35 mouse cellular contexts compared by ENCODE assay signal in genomic region chr15:32546746-32547145, GRCm38 (mm10).
"Had no signal": no experiment of that assay in that cellular context is flagged by ENCODE, and none has a peak within 500 bp of the region (broad histone marks: within the 10 kb centered on the region; RNA-seq: fewer than 3 reads in every experiment).

No protein-coding gene starts in this region.

- H3K27ac ChIP-seq: heart, embryonic 10.5 days; heart, embryonic 13.5 days; heart, embryonic 15.5 days; hindbrain, embryonic 10.5 days; hindbrain, embryonic 12.5 days; hindbrain, embryonic 13.5 days; hindbrain, embryonic 14.5 days; hindbrain, embryonic 15.5 days; hindbrain, postnatal 0 days; intestine, embryonic 15.5 days; kidney, postnatal 0 days; layer of hippocampus, adult 2 months had no signal

- DNase-seq: heart, postnatal 10 days; heart, postnatal 14 days; heart, postnatal 36 days; heart, postnatal 4 days; kidney, adult 11 months; kidney, adult 18-20 months; kidney, adult 2 months; kidney, adult 8-10 months; kidney, adult 9 months; kidney, postnatal 10 days; kidney, postnatal 14 days; kidney, postnatal 25 days; kidney, postnatal 36 days; kidney, postnatal 4 days; layer of hippocampus, adult 9-11 months; layer of hippocampus, postnatal 36 days had no signal

- H3K4me1 ChIP-seq: heart, embryonic 10.5 days; heart, embryonic 12.5 days; heart, embryonic 13.5 days; heart, embryonic 15.5 days; hindbrain, embryonic 10.5 days; hindbrain, embryonic 12.5 days; hindbrain, embryonic 13.5 days; hindbrain, embryonic 15.5 days; intestine, embryonic 15.5 days had no signal

- H3K27me3 ChIP-seq: heart, embryonic 12.5 days; heart, embryonic 13.5 days; heart, embryonic 15.5 days; hindbrain, embryonic 12.5 days; hindbrain, embryonic 13.5 days; hindbrain, embryonic 15.5 days; intestine, embryonic 15.5 days; kidney, embryonic 15.5 days had no signal

- H3K9me3 ChIP-seq: heart, embryonic 10.5 days; heart, embryonic 12.5 days; heart, embryonic 13.5 days; heart, embryonic 15.5 days; hindbrain, embryonic 10.5 days; hindbrain, embryonic 12.5 days; hindbrain, embryonic 13.5 days; hindbrain, embryonic 15.5 days; intestine, embryonic 15.5 days; kidney, embryonic 15.5 days had no signal

- H3K4me3 ChIP-seq: heart, embryonic 10.5 days; heart, embryonic 12.5 days; heart, embryonic 13.5 days; heart, embryonic 15.5 days; hindbrain, embryonic 10.5 days; hindbrain, embryonic 12.5 days; hindbrain, embryonic 13.5 days; hindbrain, embryonic 15.5 days; intestine, embryonic 15.5 days; kidney, embryonic 15.5 days; layer of hippocampus, adult 2 months had no signal

- H3K4me2 ChIP-seq: heart, embryonic 11.5 days; heart, embryonic 12.5 days; heart, embryonic 13.5 days; heart, embryonic 15.5 days; hindbrain, embryonic 12.5 days; hindbrain, embryonic 13.5 days; hindbrain, embryonic 14.5 days; hindbrain, embryonic 15.5 days; intestine, embryonic 15.5 days; kidney, embryonic 15.5 days had no signal

- H3K36me3 ChIP-seq: heart, embryonic 10.5 days; heart, embryonic 12.5 days; heart, embryonic 13.5 days; heart, embryonic 15.5 days; hindbrain, embryonic 10.5 days; hindbrain, embryonic 12.5 days; hindbrain, embryonic 13.5 days; hindbrain, embryonic 15.5 days; intestine, embryonic 15.5 days had no signal

- ATAC-seq: hindbrain, embryonic 16.5 days; hindbrain, postnatal 0 days; inflammation-experienced regulatory T-cells, adult 6 months; intestine, embryonic 15.5 days; intestine, embryonic 16.5 days; intestine, postnatal 0 days had no signal

- H3K9ac ChIP-seq: heart, embryonic 12.5 days; heart, embryonic 13.5 days; heart, embryonic 15.5 days; hindbrain, embryonic 12.5 days; hindbrain, embryonic 13.5 days; hindbrain, embryonic 14.5 days; hindbrain, embryonic 15.5 days; intestine, embryonic 15.5 days; kidney, embryonic 15.5 days had no signal
